Mouse (Mus musculus): ENCODE data around the gene Umodl1. TPM values are rescaled to one million over a fixed set of nuclear protein-coding genes. Genes with fewer than 3 reads are reported as not detected.

The Umodl1 gene
- total and polyA plus RNA-seq, 3 experiments, result not detected

- H3K27me3 ChIP-seq (ENCODE audit: control insufficient read depth in 1 of 2, insufficient read depth in 2 of 2, low read length in 2 of 2), result no peaks in the 10 kb centered on the region
- no peak overlapping the region for H3K4me3 ChIP-seq (ENCODE audit: control insufficient read depth in 1 of 2, insufficient read depth in 1 of 2, low read depth in 2 of 2, low read length in 2 of 2)
- TF ChIP-seq UBTF (IDR thresholded peaks at IDR 0.05; ENCODE audit: borderline replicate concordance, insufficient read depth, low read depth, low read length) (no peak), SIN3A (IDR thresholded peaks at IDR 0.05; ENCODE audit: low read length) (no peak), MAZ (IDR thresholded peaks at IDR 0.05; ENCODE audit: low read depth, low read length) (no peak), MEF2A (IDR thresholded peaks at IDR 0.05; ENCODE audit: extremely low read depth, insufficient replicate concordance, low read depth, low read length, poor library complexity, severe bottlenecking) (no peak), ETS1 (IDR thresholded peaks at IDR 0.05; ENCODE audit: low read depth, low read length) (no peak), ZMIZ1 (IDR thresholded peaks at IDR 0.05; ENCODE audit: low read depth, low read length) (no peak), BHLHE40 (IDR thresholded peaks at IDR 0.05; ENCODE audit: borderline replicate concordance, low read depth, low read length) (no peak), JUND (IDR thresholded peaks at IDR 0.05; ENCODE audit: low read depth, low read length) (no peak), GATA1 (IDR thresholded peaks at IDR 0.05; ENCODE audit: low read depth, low read length) (no peak), RAD21 (IDR thresholded peaks at IDR 0.05; ENCODE audit: low read depth, low read length) (no peak)
- DNase-seq (ENCODE audit: low read depth, low spot score), result no peak
- no peaks in the 10 kb centered on the region for H3K79me2 ChIP-seq (ENCODE audit: control insufficient read depth, insufficient read depth, low read length, poor library complexity)
- no peak overlapping the region for H3K27ac ChIP-seq (ENCODE audit: control insufficient read depth, low read depth, low read length)
- no peaks in the 10 kb centered on the region for H3K4me1 ChIP-seq (ENCODE audit: control insufficient read depth in 1 of 2, insufficient read depth in 2 of 2, low read length in 2 of 2)
- no peaks in the 10 kb centered on the region for H3K9me3 ChIP-seq (replicated peaks; ENCODE audit: insufficient read depth, low read length)
- no peak overlapping the region for H3K9ac ChIP-seq (ENCODE audit: control insufficient read depth, low read depth, low read length, poor library complexity, severe bottlenecking)
- no peaks in the 10 kb centered on the region for H3K36me3 ChIP-seq (ENCODE audit: control insufficient read depth in 1 of 2, insufficient read depth in 2 of 2, low read length in 2 of 2)
Measured at GRCm38 (mm10) chr17:30932836-30933235, 21.6 kb upstream of the Umodl1 start.

GRCm38 (mm10) chr17:30935301-30935700, 19.1 kb upstream of the Umodl1 start:
- Histone ChIP-seq H3K36me3 (ENCODE audit: control insufficient read depth in 1 of 2, insufficient read depth in 2 of 2, low read length in 2 of 2) (no peaks in the 10 kb centered on the region), H3K4me3 (ENCODE audit: control insufficient read depth in 1 of 2, insufficient read depth in 1 of 2, low read depth in 2 of 2, low read length in 2 of 2) (no peak overlapping the region), H3K27ac (ENCODE audit: control insufficient read depth, low read depth, low read length) (no peak overlapping the region), H3K79me2 (ENCODE audit: control insufficient read depth, insufficient read depth, low read length, poor library complexity) (no peaks in the 10 kb centered on the region), H3K27me3 (ENCODE audit: control insufficient read depth in 1 of 2, insufficient read depth in 2 of 2, low read length in 2 of 2) (no peaks in the 10 kb centered on the region), H3K4me1 (ENCODE audit: control insufficient read depth in 1 of 2, insufficient read depth in 2 of 2, low read length in 2 of 2) (no peaks in the 10 kb centered on the region), H3K9ac (ENCODE audit: control insufficient read depth, low read depth, low read length, poor library complexity, severe bottlenecking) (no peak overlapping the region), H3K9me3 (replicated peaks; ENCODE audit: insufficient read depth, low read length) (no peaks in the 10 kb centered on the region)
- no peak for DNase-seq (ENCODE audit: low read depth, low spot score)
- TF ChIP-seq KAT2A (conservative IDR thresholded peaks at IDR 0.05; ENCODE audit: low read depth, low read length), result no peak
- TF ChIP-seq TCF12 (IDR thresholded peaks at IDR 0.05; ENCODE audit: low read depth, low read length), result no peak
- TF ChIP-seq USF1 (IDR thresholded peaks at IDR 0.05; ENCODE audit: low read depth, low read length), result no peak
- no peak for TF ChIP-seq UBTF (IDR thresholded peaks at IDR 0.05; ENCODE audit: borderline replicate concordance, insufficient read depth, low read depth, low read length)

GRCm38 (mm10) chr17:30938554-30938953, 15.9 kb upstream of the Umodl1 start:
- no peak overlapping the region for H3K9ac ChIP-seq (ENCODE audit: control insufficient read depth, low read depth, low read length, poor library complexity, severe bottlenecking)
- no peaks in the 10 kb centered on the region for H3K36me3 ChIP-seq (ENCODE audit: control insufficient read depth in 1 of 2, insufficient read depth in 2 of 2, low read length in 2 of 2)
- no peak overlapping the region for H3K4me3 ChIP-seq (ENCODE audit: control insufficient read depth in 1 of 2, insufficient read depth in 1 of 2, low read depth in 2 of 2, low read length in 2 of 2)
- no peaks in the 10 kb centered on the region for H3K27me3 ChIP-seq (ENCODE audit: control insufficient read depth in 1 of 2, insufficient read depth in 2 of 2, low read length in 2 of 2)
- H3K27ac ChIP-seq (ENCODE audit: control insufficient read depth, low read depth, low read length), result no peak overlapping the region
- no peaks in the 10 kb centered on the region for H3K79me2 ChIP-seq (ENCODE audit: control insufficient read depth, insufficient read depth, low read length, poor library complexity)
- no peaks in the 10 kb centered on the region for H3K4me1 ChIP-seq (ENCODE audit: control insufficient read depth in 1 of 2, insufficient read depth in 2 of 2, low read length in 2 of 2)
- H3K9me3 ChIP-seq (replicated peaks; ENCODE audit: insufficient read depth, low read length), result no peaks in the 10 kb centered on the region
- DNase-seq (ENCODE audit: low read depth, low spot score), result peak; percentile 28
- TF ChIP-seq MYC (IDR thresholded peaks at IDR 0.05; ENCODE audit: low read depth, low read length) (no peak), TAL1 (IDR thresholded peaks at IDR 0.05; ENCODE audit: low read length) (no peak), ZC3H11A (IDR thresholded peaks at IDR 0.05; ENCODE audit: low read depth, low read length) (no peak), GABPA (IDR thresholded peaks at IDR 0.05; ENCODE audit: low read depth, low read length) (no peak), NRF1 (IDR thresholded peaks at IDR 0.05; ENCODE audit: insufficient read depth, low read depth, low read length, poor library complexity, severe bottlenecking) (no peak), MXI1 (IDR thresholded peaks at IDR 0.05; ENCODE audit: low read depth, low read length) (no peak), ZMIZ1 (IDR thresholded peaks at IDR 0.05; ENCODE audit: low read depth, low read length) (no peak), HCFC1 (IDR thresholded peaks at IDR 0.05; ENCODE audit: low read depth, low read length) (no peak), ELF1 (IDR thresholded peaks at IDR 0.05; ENCODE audit: low read depth, low read length) (no peak), MAX (IDR thresholded peaks at IDR 0.05; ENCODE audit: low read length) (no peak), POLR2AphosphoS5 (IDR thresholded peaks at IDR 0.05; ENCODE audit: borderline replicate concordance, low read depth, low read length) (no peak), RAD21 (IDR thresholded peaks at IDR 0.05; ENCODE audit: low read depth, low read length) (no peak), MYB (IDR thresholded peaks at IDR 0.05; ENCODE audit: low read depth, low read length) (no peak), NELFE (IDR thresholded peaks at IDR 0.05; ENCODE audit: low read depth, low read length) (no peak), CTCF (IDR thresholded peaks at IDR 0.05 in 2 of 3, conservative IDR thresholded peaks at IDR 0.05 in 1 of 3; ENCODE audit: control insufficient read depth in 1 of 3, insufficient read depth in 1 of 3, low read depth in 2 of 3, low read length in 3 of 3, poor library complexity in 1 of 3, severe bottlenecking in 1 of 3) (no peak), MAFK (IDR thresholded peaks at IDR 0.05; ENCODE audit: borderline replicate concordance, low read depth, low read length) (no peak)

Data from MEL (cell line).